Mouse (Mus musculus): ENCODE data around the gene Pik3cd. TPM values are rescaled to one million over a fixed set of nuclear protein-coding genes. Genes with fewer than 3 reads are reported as not detected.

The Pik3cd gene
- polyA plus RNA-seq, 1 experiment from 2014 or later, result 5.5 TPM

GRCm38 (mm10) chr4:149602236-149602635 lies 100.1 kb downstream of the Pik3cd start:
- DNase-seq, result no peak
- no peak overlapping the region for H3K4me2 ChIP-seq
- no peaks in the 10 kb centered on the region for H3K9me3 ChIP-seq (ENCODE audit: low read depth, low read length)
- TF ChIP-seq CTCF (IDR thresholded peaks at IDR 0.05; ENCODE audit: low read depth), result no peak
- H3K4me1 ChIP-seq (ENCODE audit: insufficient read depth), result peaks cover 3% of the 10 kb centered on the region; the same call in 1 of the 2 replicates
- H3K27ac ChIP-seq (ENCODE audit: low read depth), result no peak overlapping the region
- H3K9ac ChIP-seq, result no peak overlapping the region
- H3K27me3 ChIP-seq (ENCODE audit: insufficient read depth, low read length), result no peaks in the 10 kb centered on the region
- WGBS, result 51% methylated on average over 7 of the region's 7 CpGs
- ATAC-seq (ENCODE audit: insufficient read depth), result no peak
- no peak overlapping the region for H3K4me3 ChIP-seq (ENCODE audit: low read depth, low read length)
- H3K36me3 ChIP-seq (ENCODE audit: insufficient read depth), result no peaks in the 10 kb centered on the region

GRCm38 (mm10) chr4:149601484-149601883 lies 100.9 kb downstream of the Pik3cd start:
- H3K36me3 ChIP-seq (ENCODE audit: insufficient read depth), result no peaks in the 10 kb centered on the region
- no peaks in the 10 kb centered on the region for H3K9me3 ChIP-seq (ENCODE audit: low read depth, low read length)
- no peaks in the 10 kb centered on the region for H3K27me3 ChIP-seq (ENCODE audit: insufficient read depth, low read length)
- H3K27ac ChIP-seq (ENCODE audit: low read depth), result no peak overlapping the region
- DNase-seq (peak; percentile 69), ATAC-seq (ENCODE audit: insufficient read depth) (peak; percentile 33; the same call in 1 of the 2 replicates)
- peaks cover 3% of the 10 kb centered on the region; the same call in 1 of the 2 replicates for H3K4me1 ChIP-seq (ENCODE audit: insufficient read depth)
- 27% methylated on average over 4 of the region's 4 CpGs for WGBS
- no peak overlapping the region for H3K4me3 ChIP-seq (ENCODE audit: low read depth, low read length)
- H3K4me2 ChIP-seq, result no peak overlapping the region
- H3K9ac ChIP-seq, result no peak overlapping the region
- no peak for TF ChIP-seq CTCF (IDR thresholded peaks at IDR 0.05; ENCODE audit: low read depth)

- H3K4me2 ChIP-seq, result no peak overlapping the region
- H3K27ac ChIP-seq (ENCODE audit: low read depth), result no peak overlapping the region
- H3K9ac ChIP-seq, result no peak overlapping the region
- no peaks in the 10 kb centered on the region for H3K36me3 ChIP-seq (ENCODE audit: insufficient read depth)
- 80% methylated on average over 4 of the region's 4 CpGs for WGBS
- H3K4me3 ChIP-seq (ENCODE audit: low read depth, low read length), result no peak overlapping the region
- H3K27me3 ChIP-seq (ENCODE audit: insufficient read depth, low read length), result no peaks in the 10 kb centered on the region
- H3K9me3 ChIP-seq (ENCODE audit: low read depth, low read length), result no peaks in the 10 kb centered on the region
- no peak for TF ChIP-seq CTCF (IDR thresholded peaks at IDR 0.05; ENCODE audit: low read depth)
- no peak for DNase-seq
- H3K4me1 ChIP-seq (ENCODE audit: insufficient read depth), result peaks cover 3% of the 10 kb centered on the region; the same call in 1 of the 2 replicates
- ATAC-seq (ENCODE audit: insufficient read depth), result no peak
Measured at GRCm38 (mm10) chr4:149600130-149600529, 102.2 kb downstream of the Pik3cd start.

GRCm38 (mm10) chr4:149599549-149599948 lies 102.8 kb downstream of the Pik3cd start:
- Histone ChIP-seq H3K36me3 (ENCODE audit: insufficient read depth) (no peaks in the 10 kb centered on the region), H3K9ac (no peak overlapping the region), H3K4me2 (no peak overlapping the region), H3K4me1 (ENCODE audit: insufficient read depth) (peaks cover 3% of the 10 kb centered on the region; the same call in 1 of the 2 replicates), H3K9me3 (ENCODE audit: low read depth, low read length) (no peaks in the 10 kb centered on the region), H3K27ac (ENCODE audit: low read depth) (no peak overlapping the region), H3K27me3 (ENCODE audit: insufficient read depth, low read length) (no peaks in the 10 kb centered on the region), H3K4me3 (ENCODE audit: low read depth, low read length) (no peak overlapping the region)
- ATAC-seq (ENCODE audit: insufficient read depth) (no peak), DNase-seq (no peak)
- WGBS, result 93% methylated on average over 6 of the region's 6 CpGs
- no peak for TF ChIP-seq CTCF (IDR thresholded peaks at IDR 0.05; ENCODE audit: low read depth)

Small RNA genes lying within 50 kb of the gene (microRNA-seq; reads per million reads assigned to microRNA genes)
- gene Mir7023 (ENCODE audit: borderline number of aligned reads), result not detected

Other genes starting within 250 kb of the Pik3cd start
- gene Rbp7, start 247.6 kb downstream of the Pik3cd start, polyA plus RNA-seq (2014; fragmentation: Nextera tagmentation; extraction: Ambion mirVana), result 1.4 and 1.7 TPM in 2 replicates
- 0.32 TPM in 1 of 2 replicates, not detected in the other for gene Tmem274, start 225.2 kb downstream of the Pik3cd start, polyA plus RNA-seq (2014; fragmentation: Nextera tagmentation; extraction: Ambion mirVana)
- gene Nmnat1, start 217.4 kb downstream of the Pik3cd start, polyA plus RNA-seq (2014; fragmentation: Nextera tagmentation; extraction: Ambion mirVana), result 12.0 and 12.5 TPM in 2 replicates
- 51.1 and 52.8 TPM in 2 replicates for gene Lzic, start 217.3 kb downstream of the Pik3cd start, polyA plus RNA-seq (2014; fragmentation: Nextera tagmentation; extraction: Ambion mirVana)
- gene Ctnnbip1, start 184.3 kb downstream of the Pik3cd start, polyA plus RNA-seq (2014; fragmentation: Nextera tagmentation; extraction: Ambion mirVana), result 65.3 and 65.4 TPM in 2 replicates
- gene Clstn1, start 116.1 kb downstream of the Pik3cd start, polyA plus RNA-seq (2014; fragmentation: Nextera tagmentation; extraction: Ambion mirVana), result 45.3 and 45.7 TPM in 2 replicates
- 24.7 and 30.3 TPM in 2 replicates for gene Tmem201, start 35.5 kb upstream of the Pik3cd start, polyA plus RNA-seq (2014; fragmentation: Nextera tagmentation; extraction: Ambion mirVana)
- gene Slc25a33, start 71.7 kb upstream of the Pik3cd start, polyA plus RNA-seq (2014; fragmentation: Nextera tagmentation; extraction: Ambion mirVana), result 8.7 and 9.6 TPM in 2 replicates

Measured in lung, embryonic 14.5 days (tissue).